8 mouse cellular contexts compared by ENCODE assay signal in the genomic region with DNA sequence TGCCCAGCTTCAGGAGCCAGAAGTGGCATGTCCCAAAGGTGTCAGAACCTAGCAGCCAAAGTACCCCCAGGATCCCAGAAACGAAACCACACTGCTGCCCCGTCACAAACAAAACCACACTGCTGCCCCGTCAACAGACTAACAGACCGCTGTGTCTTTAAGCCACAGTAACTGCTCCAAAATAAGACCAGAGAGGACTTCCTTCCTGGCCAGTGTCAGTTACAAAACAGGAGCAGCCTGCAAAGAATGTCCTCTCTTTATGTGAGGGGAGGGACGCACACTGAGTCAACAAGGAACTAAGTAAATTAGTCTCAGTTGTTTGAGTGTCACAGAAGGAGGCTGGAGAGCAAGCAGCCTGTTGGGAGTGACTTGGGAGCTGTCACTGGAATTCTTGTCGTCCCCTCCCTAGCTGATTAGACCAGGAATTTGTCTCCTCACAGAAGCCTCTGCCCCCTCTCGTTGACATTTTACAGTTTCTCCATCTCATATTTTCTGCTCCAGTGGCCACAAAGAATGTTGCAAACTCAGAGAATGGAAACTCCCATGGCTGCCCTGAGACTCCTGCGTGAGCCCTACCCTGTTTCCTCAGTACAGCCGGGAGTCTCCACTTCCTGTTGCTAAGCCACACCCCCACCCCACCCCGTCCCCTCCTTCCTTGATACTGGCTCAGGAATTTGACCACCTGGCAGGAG. TPM values are rescaled to one million over a fixed set of nuclear protein-coding genes. Genes with fewer than 3 reads are reported as not detected.
A peak's percentile ranks its signal among the peaks of the same experiment; 100 is the strongest.
DNase-seq lines count a peak whose midpoint lies in the region; ATAC-seq and TF ChIP-seq lines count a peak whose summit lies in the region.

No protein-coding gene starts in this region.

- H3K27me3 ChIP-seq in kidney, adult 2 months (replicated peaks; ENCODE audit: control insufficient read depth, insufficient read depth, low read length), result no peaks in the 10 kb centered on the region
- peaks cover 5% of the 10 kb centered on the region; the same call in 1 of the 2 replicates for H3K27me3 ChIP-seq in lung, embryonic 15.5 days

- no peak overlapping the region for H3K9ac ChIP-seq in lung, embryonic 15.5 days

- H3K36me3 ChIP-seq in kidney, adult 2 months (ENCODE audit: control insufficient read depth, insufficient read depth, low read length), result no peaks in the 10 kb centered on the region
- H3K36me3 ChIP-seq in lung, embryonic 15.5 days, result no peaks in the 10 kb centered on the region

- H3K4me3 ChIP-seq in kidney, adult 2 months (ENCODE audit: insufficient read depth, low read depth, low read length), result peak overlapping the region; percentile 12
- H3K4me3 ChIP-seq in lung, embryonic 15.5 days, result peak overlapping the region; percentile 10; the same call in 1 of the 2 replicates

- H3K4me2 ChIP-seq in lung, embryonic 15.5 days, result peak overlapping the region; percentile 46

- peaks cover 4% of the 10 kb centered on the region; the same call in 1 of the 2 replicates for H3K4me1 ChIP-seq in kidney, adult 2 months (ENCODE audit: control insufficient read depth, insufficient read depth, low read length)
- peaks cover 18% of the 10 kb centered on the region for H3K4me1 ChIP-seq in lung, embryonic 15.5 days

- H3K27ac ChIP-seq in kidney, adult 2 months (ENCODE audit: insufficient read depth, low read depth, low read length), result peak overlapping the region; percentile 87
- peak overlapping the region; percentile 91 for H3K27ac ChIP-seq in lung, embryonic 15.5 days

- DNase-seq in 3T3-L1 (ENCODE audit: low read depth, low spot score), result peak; percentile 13
- peak; percentile 98 for DNase-seq in R1 (ENCODE audit: low read depth, low spot score)
- DNase-seq in heart, adult 8-10 months (ENCODE audit: low spot score), result peak; percentile 74
- peak; percentile 81 for DNase-seq in kidney, adult 2 months
- peak; percentile 42 for DNase-seq in skeletal muscle tissue, adult 2 months (ENCODE audit: low read depth, low spot score)
- DNase-seq in left cerebral cortex, adult 8-10 months (ENCODE audit: low spot score in 2 of 2), result no peak

- TF ChIP-seq CTCF in kidney, adult 2 months (conservative IDR thresholded peaks at IDR 0.05; ENCODE audit: insufficient read depth, insufficient read length, low read depth, low read length), result no peak

- WGBS in kidney, adult 2 months, result 6% methylated on average over 10 of the region's 10 CpGs
- WGBS in lung, embryonic 15.5 days, result 11% methylated on average over 10 of the region's 10 CpGs

- H3K9me3 ChIP-seq in lung, embryonic 15.5 days, result no peaks in the 10 kb centered on the region; the same call in 1 of the 2 replicates

- peak; percentile 92 for ATAC-seq in lung, embryonic 15.5 days (ENCODE audit: borderline replicate concordance, extremely low read depth, low FRiP score, low TSS enrichment)
- ATAC-seq in erythroblast, adult 5-6 weeks (replicated peaks; ENCODE audit: low FRiP score, poor library complexity, severe bottlenecking), result no peak

- TF ChIP-seq POLR2A in kidney, adult 2 months (IDR thresholded peaks at IDR 0.05; ENCODE audit: low read depth, low read length), result no peak

RNA-seq across cellular contexts. Expression of gene Clic5, which starts 50.8 kb away (rescaled TPM):
- 100 to 1,000 TPM; 161 to 179 (median 171) TPM for total RNA-seq in heart, adult 8-10 months (2022)
- 21.1 and 25.2 TPM in 2 replicates for polyA plus RNA-seq in kidney, adult 2 months (2012; rRNA removed)
- polyA plus RNA-seq in lung, embryonic 15.5 days (2015; fragmentation: Nextera tagmentation; extraction: Ambion mirVana), result 10.0 and 13.1 TPM in 2 replicates
- 0.21 TPM in 1 of 2 replicates, not detected in the other for total RNA-seq in erythroblast, adult 5-6 weeks (2015; ENCODE audit: low replicate concordance)
- 0.14 TPM in 1 of 2 replicates, not detected in the other for total RNA-seq in erythroblast, adult 5-6 weeks (2017; ENCODE audit: low replicate concordance)
- 1 to 10 TPM; 3.8 to 5.3 (median 4.6) TPM for total RNA-seq in left cerebral cortex, adult 8-10 months (2022)

Comparison
In these comparisons a context has a peak if more than half of its experiments do, and no peak if none do; other contexts are left out.
1. DNase-seq: peak in 3T3-L1 (single experiment), R1 (single experiment), heart, adult 8-10 months (single experiment), kidney, adult 2 months (single experiment) and skeletal muscle tissue, adult 2 months (single experiment); none in left cerebral cortex, adult 8-10 months (0 of 2).
2. RNA of gene Clic5, which starts 50.8 kb away (total RNA-seq): 161 to 179 TPM in heart, adult 8-10 months; 3.8 to 5.3 TPM in left cerebral cortex, adult 8-10 months and 0.14 to 0.21 TPM in erythroblast, adult 5-6 weeks; every median in the first group is over 10 times any median in the second.